Mouse (Mus musculus) intestine, postnatal 0 days (tissue): ENCODE measurements around the gene Cnot6l. TPM values are rescaled to one million over a fixed set of nuclear protein-coding genes. Genes with fewer than 3 reads are reported as not detected.

Experiments used
- ATAC-seq: fragments of 200-750 bp; cut with Nextera tagmentation; 2 replicates; pipeline ENCODE4 v1.8.0; 2017; ENCODE audit warnings: mild to moderate bottlenecking, moderate TSS enrichment, moderate library complexity
- H3K27ac ChIP-seq: fragments of 300-500 bp; sonication (generic); 2 replicates; pipeline ENCODE4 v1.5.1; 2014; ENCODE audit warnings: mild to moderate bottlenecking, low read depth, low read length, moderate library complexity
- H3K27me3 ChIP-seq: fragments of 300-500 bp; sonication (generic); replicated peaks from 2 replicates; pipeline ENCODE4 v1.6.1; 2014; ENCODE audit warnings: low read length, mixed read lengths; ENCODE audit not compliant: control insufficient read depth, insufficient read depth
- H3K36me3 ChIP-seq: fragments of 300-500 bp; sonication (generic); 2 replicates; pipeline ENCODE4 v1.6.1; 2014; ENCODE audit warnings: mild to moderate bottlenecking, moderate library complexity; ENCODE audit not compliant: control insufficient read depth, insufficient read depth
- H3K4me1 ChIP-seq: fragments of 300-500 bp; sonication (generic); replicated peaks from 2 replicates; pipeline ENCODE4 v1.6.1; 2014; ENCODE audit warnings: antibody characterized with exemption, low read length, mixed read lengths; ENCODE audit not compliant: control insufficient read depth, insufficient read depth
- H3K4me2 ChIP-seq: fragments of 300-500 bp; sonication (generic); replicated peaks from 2 replicates; pipeline ENCODE4 v1.6.1; 2014; ENCODE audit warnings: low read depth, mild to moderate bottlenecking, moderate library complexity
- H3K4me3 ChIP-seq: fragments of 300-500 bp; sonication (generic); 2 replicates; pipeline ENCODE4 v1.5.1; 2014; ENCODE audit warnings: low read depth, low read length
- H3K9ac ChIP-seq: fragments of 300-500 bp; sonication (generic); 2 replicates; pipeline ENCODE4 v1.6.1; 2014; ENCODE audit warnings: mild to moderate bottlenecking, low read depth, low read length
- H3K9me3 ChIP-seq: fragments of 300-500 bp; sonication (generic); 2 replicates; pipeline ENCODE4 v1.6.1; 2016; ENCODE audit warnings: mixed run types; ENCODE audit not compliant: control insufficient read depth
- CTCF ChIP-seq: sonication (generic); IDR thresholded peaks from 2 replicates; pipeline ENCODE4 v1.5.1; 2016; ENCODE audit warnings: low read depth, mild to moderate bottlenecking, control low read depth, antibody characterized with exemption, moderate library complexity
- WGBS: fragments of 180-500 bp; shearing (Covaris S2); extraction: QIAGEN DNeasy Blood & Tissue Kit; methylation state at CpG from one replicate; pipeline ENCODE4 v1.1.7; 2014; 5-methylcytosine and 5-hydroxymethylcytosine counted together
- polyA plus RNA-seq: library from polyadenylated mRNA; unstranded; fragments of >200 nt; fragmentation: Nextera tagmentation; extraction: Ambion mirVana; gene quantifications from 2 replicates; pipeline ENCODE4 v1.2.1, GENCODE M21; 2015

The Cnot6l gene
- polyA plus RNA-seq, 1 experiment from 2014 or later = 17.0 TPM

GRCm38 (mm10) chr5:96163396-96164020 lies 463 bp downstream of the Cnot6l start:
- no peak for ATAC-seq
- Histone ChIP-seq H3K9ac (peak overlapping the region; percentile 99; the same call in 1 of the 2 replicates), H3K9me3 (no peaks in the 10 kb centered on the region), H3K27me3 (no peaks in the 10 kb centered on the region), H3K4me3 (peak overlapping the region; percentile 99), H3K4me1 (0 out of 2 replicates have a peak, but pooled peaks cover 4% of the 10 kb centered on the region), H3K4me2 (peak overlapping the region; percentile 87), H3K27ac (peak overlapping the region; percentile 100), H3K36me3 (no peaks in the 10 kb centered on the region)
- no peak for TF ChIP-seq CTCF
- WGBS = 0% methylated on average over 1 of the region's 1 CpGs

- Histone ChIP-seq H3K4me2 (peak overlapping the region; percentile 87), H3K9ac (peak overlapping the region; percentile 99), H3K36me3 (no peaks in the 10 kb centered on the region), H3K27me3 (no peaks in the 10 kb centered on the region), H3K4me1 (0 out of 2 replicates have a peak, but pooled peaks cover 4% of the 10 kb centered on the region), H3K27ac (peak overlapping the region; percentile 100), H3K4me3 (peak overlapping the region; percentile 99), H3K9me3 (no peaks in the 10 kb centered on the region)
- TF ChIP-seq CTCF = no peak
- peak; percentile 96 for ATAC-seq
- under 1% methylated on average over 56 of the region's 56 CpGs for WGBS
Measured at GRCm38 (mm10) chr5:96162399-96163331, 1.3 kb downstream of the Cnot6l start.

- Histone ChIP-seq H3K36me3 (no peaks in the 10 kb centered on the region), H3K27ac (peak overlapping the region; percentile 100), H3K27me3 (no peaks in the 10 kb centered on the region), H3K9me3 (no peaks in the 10 kb centered on the region), H3K4me2 (peak overlapping the region; percentile 87), H3K4me1 (0 out of 2 replicates have a peak, but pooled peaks cover 4% of the 10 kb centered on the region), H3K9ac (peak overlapping the region; percentile 99), H3K4me3 (peak overlapping the region; percentile 99)
- ATAC-seq = peak; percentile 55
- no peak for TF ChIP-seq CTCF
- under 1% methylated on average over 68 of the region's 114 CpGs for WGBS
Measured at GRCm38 (mm10) chr5:96161578-96162398, 2.2 kb downstream of the Cnot6l start.

GRCm38 (mm10) chr5:96161263-96161577 lies 2.8 kb downstream of the Cnot6l start:
- Histone ChIP-seq H3K4me1 (0 out of 2 replicates have a peak, but pooled peaks cover 4% of the 10 kb centered on the region), H3K9me3 (no peaks in the 10 kb centered on the region), H3K4me2 (peak overlapping the region; percentile 87), H3K4me3 (peak overlapping the region; percentile 99), H3K36me3 (no peaks in the 10 kb centered on the region), H3K9ac (peak overlapping the region; percentile 99), H3K27me3 (no peaks in the 10 kb centered on the region), H3K27ac (peak overlapping the region; percentile 100)
- ATAC-seq = peak; percentile 6; the same call in 1 of the 2 replicates
- 0% methylated on average over 40 of the region's 45 CpGs for WGBS
- TF ChIP-seq CTCF = no peak

GRCm38 (mm10) chr5:96160467-96161262 lies 3.3 kb downstream of the Cnot6l start:
- no peaks in the 10 kb centered on the region for H3K9me3 ChIP-seq
- WGBS = under 1% methylated on average over 42 of the region's 50 CpGs
- 0 out of 2 replicates have a peak, but pooled peaks have one; percentile 10 for ATAC-seq
- H3K4me1 ChIP-seq = 0 out of 2 replicates have a peak, but pooled peaks cover 4% of the 10 kb centered on the region
- peak overlapping the region; percentile 99 for H3K4me3 ChIP-seq
- H3K27ac ChIP-seq = peak overlapping the region; percentile 100
- peak; percentile 48 for TF ChIP-seq CTCF
- H3K4me2 ChIP-seq = peak overlapping the region; percentile 87
- H3K36me3 ChIP-seq = no peaks in the 10 kb centered on the region
- peak overlapping the region; percentile 99 for H3K9ac ChIP-seq
- no peaks in the 10 kb centered on the region for H3K27me3 ChIP-seq
